ENCODE assay signal across 10 mouse cellular contexts in genomic region chr13:59041013-59041764, GRCm38 (mm10).
DNase-seq lines count a peak whose midpoint lies in the region; ATAC-seq lines count a peak whose summit lies in the region.
"Had no signal": no experiment of that assay in that cellular context is flagged by ENCODE, and none has a peak within 500 bp of the region (broad histone marks: within the 10 kb centered on the region; RNA-seq: fewer than 3 reads in every experiment).

No protein-coding gene starts in this region.

- no peaks in the 10 kb centered on the region for H3K36me3 ChIP-seq in hindbrain, embryonic 15.5 days
- H3K36me3 ChIP-seq in midbrain, embryonic 11.5 days (ENCODE audit: control insufficient read depth, insufficient read depth, low read length): no peaks in the 10 kb centered on the region
- H3K36me3 ChIP-seq: limb, embryonic 13.5 days had no signal

- peak; percentile 99 for ATAC-seq in hindbrain, embryonic 15.5 days (ENCODE audit: low FRiP score, low read depth)
- peak; percentile 99 for ATAC-seq in midbrain, embryonic 11.5 days (ENCODE audit: low FRiP score)
- no peak for ATAC-seq in CD4-positive, CD25-positive, alpha-beta regulatory T cell, adult 4 months

- 18% methylated on average over 9 of the region's 9 CpGs for WGBS in hindbrain, embryonic 15.5 days
- 30% methylated on average over 9 of the region's 9 CpGs for WGBS in midbrain, embryonic 11.5 days

- H3K9me3 ChIP-seq in hindbrain, embryonic 15.5 days: no peaks in the 10 kb centered on the region
- no peaks in the 10 kb centered on the region for H3K9me3 ChIP-seq in midbrain, embryonic 11.5 days (ENCODE audit: control insufficient read depth, low read length)
- H3K9me3 ChIP-seq: limb, embryonic 13.5 days had no signal

- H3K27ac ChIP-seq in hindbrain, embryonic 15.5 days (replicated peaks): peak overlapping the region; percentile 94
- H3K27ac ChIP-seq in midbrain, embryonic 11.5 days (ENCODE audit: low read depth, low read length): peak overlapping the region; percentile 76
- H3K27ac ChIP-seq: limb, embryonic 13.5 days had no signal

- H3K4me3 ChIP-seq in hindbrain, embryonic 15.5 days: no peak overlapping the region
- H3K4me3 ChIP-seq in midbrain, embryonic 11.5 days (ENCODE audit: low read depth, low read length): no peak overlapping the region
- H3K4me3 ChIP-seq: limb, embryonic 13.5 days had no signal

- H3K9ac ChIP-seq in hindbrain, embryonic 15.5 days: no peak overlapping the region
- H3K9ac ChIP-seq in midbrain, embryonic 11.5 days (ENCODE audit: low read length): peak overlapping the region; percentile 42; the same call in 1 of the 2 replicates
- H3K9ac ChIP-seq: limb, embryonic 13.5 days had no signal

- DNase-seq in heart, adult 11 months: peak; percentile 21
- DNase-seq in heart, postnatal 4 days: no peak
- DNase-seq in midbrain, embryonic 11.5 days (ENCODE audit: low spot score, missing footprints): peak; percentile 97
- peak; percentile 51 to 72 for DNase-seq in right cerebral cortex, postnatal 36 days (ENCODE audit: low spot score in 2 of 2)
- no peak for DNase-seq in lung, adult 18-20 months
- no peak for DNase-seq in kidney, adult 9 months
- DNase-seq: adrenal gland, postnatal 36 days had no signal

- H3K27me3 ChIP-seq in hindbrain, embryonic 15.5 days: no peaks in the 10 kb centered on the region
- H3K27me3 ChIP-seq in midbrain, embryonic 11.5 days (ENCODE audit: control insufficient read depth, insufficient read depth, low read length): no peaks in the 10 kb centered on the region
- H3K27me3 ChIP-seq: limb, embryonic 13.5 days had no signal

- H3K4me2 ChIP-seq in hindbrain, embryonic 15.5 days: peak overlapping the region; percentile 36
- peak overlapping the region; percentile 26; the same call in 1 of the 2 replicates for H3K4me2 ChIP-seq in midbrain, embryonic 11.5 days
- H3K4me2 ChIP-seq: limb, embryonic 13.5 days had no signal

- H3K4me1 ChIP-seq in hindbrain, embryonic 15.5 days (replicated peaks): peaks cover 29% of the 10 kb centered on the region
- H3K4me1 ChIP-seq in midbrain, embryonic 11.5 days (ENCODE audit: control insufficient read depth, insufficient read depth, low read length): peaks cover 23% of the 10 kb centered on the region
- H3K4me1 ChIP-seq: limb, embryonic 13.5 days had no signal

Comparison
In these comparisons a context has a peak if more than half of its experiments do, and no peak if none do; other contexts are left out.
1. DNase-seq: peak in heart, adult 11 months (single experiment), midbrain, embryonic 11.5 days (single experiment) and right cerebral cortex, postnatal 36 days (2 of 2); none in heart, postnatal 4 days (single experiment), lung, adult 18-20 months (0 of 2) and kidney, adult 9 months (single experiment).